Mouse (Mus musculus) testis, adult 2 months (tissue): Measurements from ENCODE around the gene Cspg4.

ENCODE experiments used
- CTCF ChIP-seq: fragments of 200-500 bp; IDR thresholded peaks from 2 replicates; pipeline ENCODE4 v1.5.1; 2012; ENCODE audit warnings: low read depth, mild to moderate bottlenecking, inconsistent platforms, low read length, moderate library complexity; ENCODE audit not compliant: control insufficient read depth, insufficient read depth, insufficient replicate concordance
- POLR2A ChIP-seq: fragments of 200-500 bp; IDR thresholded peaks from 2 replicates; pipeline ENCODE4 v1.6.1; 2012; ENCODE audit warnings: low read depth, mild to moderate bottlenecking, inconsistent platforms, low read length, moderate library complexity; ENCODE audit not compliant: control insufficient read depth

- TF ChIP-seq CTCF: no peak
- TF ChIP-seq POLR2A: no peak
Measured at GRCm38 (mm10) chr9:56915695-56916410, 51.0 kb downstream of the Cspg4 start.
